Mouse (Mus musculus) cerebellum, adult 18-20 months (tissue): ENCODE results near the gene St6galnac3.

Source experiments
- DNase-seq, 2 experiments: peaks; one replicate each; pipeline ENCODE4 v3.0.0; 2021

The St6galnac3 gene

DNA sequence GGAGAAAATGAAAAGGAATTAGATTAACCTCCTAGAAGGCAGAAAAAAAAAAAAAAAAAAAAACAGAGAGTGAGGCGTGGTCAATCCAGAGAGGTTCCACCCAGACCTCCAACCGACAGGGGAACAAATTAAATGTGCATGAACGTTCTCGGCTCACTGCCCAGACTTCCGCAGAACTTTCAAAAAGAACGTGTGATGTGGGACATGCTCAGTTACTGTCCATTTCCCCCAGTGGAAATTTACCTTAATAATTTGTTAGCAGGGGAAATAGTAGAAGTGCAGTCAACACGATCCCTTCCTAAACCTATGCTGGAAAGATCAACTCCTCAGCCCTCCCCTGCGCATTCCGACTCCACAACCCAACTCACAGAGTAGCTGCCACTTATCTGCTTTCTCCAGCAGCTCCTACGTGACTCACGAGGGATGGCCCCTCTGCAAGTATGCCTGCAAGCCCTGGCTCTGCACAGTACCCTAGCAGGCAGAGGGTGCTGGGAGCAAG lies 35.1 kb downstream of the St6galnac3 start:
- DNase-seq: no peak

DNA sequence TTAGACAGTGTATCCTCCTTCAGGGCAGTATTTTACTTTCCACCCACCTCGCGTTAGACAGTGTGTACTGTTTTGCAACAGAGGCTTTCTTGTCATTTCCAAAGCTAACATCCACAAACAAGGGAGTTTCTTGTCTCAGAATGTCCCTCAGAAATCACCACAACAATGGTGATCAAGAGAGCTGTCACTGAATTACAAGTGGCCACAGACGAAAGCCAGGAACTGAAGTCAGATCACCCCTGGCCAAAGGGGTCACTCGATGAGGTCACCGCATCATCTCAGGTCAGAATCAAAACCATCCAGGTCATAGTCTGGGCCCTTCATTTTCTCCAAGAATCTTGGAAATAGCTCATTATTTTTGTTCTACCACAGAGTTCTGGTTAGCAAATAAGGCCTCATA lies 37.1 kb downstream of the St6galnac3 start:
- no peak for DNase-seq

DNA sequence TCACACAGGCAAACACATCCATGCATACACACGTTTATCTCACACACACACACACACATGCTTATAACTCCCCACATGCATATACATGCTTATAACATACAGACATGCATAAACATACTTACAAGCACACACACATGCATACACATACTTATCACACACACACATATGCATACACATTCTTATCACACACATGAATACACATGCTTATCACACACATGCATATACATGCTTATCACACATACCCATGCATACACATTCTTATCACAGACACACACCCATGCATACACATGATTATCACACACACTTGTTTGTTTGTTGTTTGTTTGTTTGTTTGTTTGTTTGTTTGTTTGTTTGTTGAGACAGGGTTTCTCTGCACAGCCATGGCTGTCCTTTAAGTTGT lies 40.1 kb downstream of the St6galnac3 start:
- DNase-seq: no peak

DNA sequence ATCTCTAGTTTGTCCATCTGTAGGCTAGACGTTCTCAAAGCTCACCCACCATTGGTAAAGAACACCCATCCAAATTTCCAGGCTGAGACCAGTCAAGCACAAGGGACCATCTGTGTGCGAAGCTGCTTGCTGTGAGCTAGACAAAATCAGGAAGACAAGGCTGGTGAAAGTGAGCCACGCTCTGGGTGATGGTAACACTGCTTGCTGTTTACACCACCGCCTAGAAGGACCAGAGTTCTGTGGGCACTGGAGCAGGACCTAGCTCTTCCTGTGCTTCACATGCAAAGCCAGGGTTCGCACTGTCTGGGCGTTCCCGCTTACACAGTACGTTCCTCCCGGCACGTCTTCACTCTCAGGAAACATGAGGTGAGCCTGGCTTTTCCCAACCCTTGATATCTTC lies 42.7 kb downstream of the St6galnac3 start:
- DNase-seq: peak; percentile 43 to 58

DNA sequence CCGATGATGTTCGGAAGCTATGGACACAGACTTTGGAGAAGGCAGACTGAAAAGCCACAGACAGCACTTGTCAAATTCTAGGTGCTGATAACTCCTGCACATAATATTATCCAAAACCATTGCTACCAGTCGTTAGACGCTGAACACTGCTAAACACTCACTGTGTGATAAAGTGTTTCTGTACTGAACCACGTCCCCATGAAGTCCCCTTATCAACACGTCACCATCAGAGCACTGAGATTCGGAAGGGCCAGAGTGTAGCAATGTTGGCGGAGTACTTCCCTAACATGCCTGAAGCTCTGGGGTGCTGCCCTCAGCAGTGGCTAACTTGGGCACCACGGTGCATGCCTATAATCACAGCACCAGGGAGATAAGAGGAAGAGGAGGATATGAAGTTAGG lies 43.3 kb downstream of the St6galnac3 start:
- no peak for DNase-seq

DNA sequence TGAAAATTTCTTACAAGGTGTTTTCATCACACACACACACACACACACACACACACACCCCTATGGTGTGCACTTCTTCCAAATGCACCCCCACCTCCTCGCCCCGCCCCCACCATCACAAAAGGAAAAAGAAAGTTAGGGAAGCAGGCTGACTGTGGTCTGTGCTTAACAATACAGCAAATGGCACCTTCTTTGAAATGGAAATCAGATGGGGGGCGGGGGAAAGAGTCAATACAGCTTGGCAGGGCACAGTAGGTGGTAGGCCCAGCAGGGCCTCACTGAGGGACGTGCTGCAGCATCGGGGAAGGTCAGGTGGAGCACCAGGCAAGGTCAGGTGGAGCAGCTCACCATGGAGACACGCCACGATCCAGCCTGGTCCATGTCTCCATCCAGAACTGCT lies 49.1 kb downstream of the St6galnac3 start:
- DNase-seq: no peak

DNA sequence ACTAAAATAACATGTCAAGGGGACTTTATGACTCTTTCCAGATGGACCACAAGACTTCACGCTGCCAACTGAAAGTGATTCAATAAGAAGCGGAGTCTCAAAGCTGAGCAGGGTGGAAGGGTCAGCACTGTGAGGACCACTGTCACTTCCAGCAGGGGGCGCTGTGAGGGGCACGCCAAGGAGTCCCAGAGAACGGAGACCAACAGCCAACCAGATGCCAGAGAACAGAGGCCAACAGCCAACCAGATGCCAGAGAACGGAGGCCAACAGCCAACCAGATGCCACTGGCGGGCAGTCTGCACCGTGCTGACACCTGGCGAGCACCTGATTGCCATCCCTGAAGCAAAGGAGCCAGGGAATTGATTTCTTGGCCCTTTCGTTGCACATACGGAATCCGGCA lies 49.9 kb downstream of the St6galnac3 start:
- DNase-seq: no peak

DNA sequence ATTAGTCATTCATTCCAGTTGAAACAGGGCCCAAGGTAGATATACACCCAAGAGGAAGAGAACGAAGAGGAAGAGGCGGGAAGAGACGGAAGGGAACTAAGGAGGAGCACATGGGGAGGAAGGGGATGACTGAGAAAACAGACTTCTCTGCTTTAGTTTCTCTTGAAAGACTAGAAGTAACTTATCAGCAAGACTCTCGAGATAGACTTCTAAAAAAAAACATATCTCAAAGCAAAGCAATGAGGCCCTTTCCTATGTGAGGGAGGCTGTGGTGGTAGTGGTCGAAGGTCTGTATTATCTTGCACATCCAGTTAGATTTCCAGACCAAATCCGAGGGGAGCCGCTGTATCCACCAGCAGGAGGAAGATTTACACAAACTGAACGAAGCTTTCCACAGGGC lies 50.6 kb downstream of the St6galnac3 start:
- DNase-seq: no peak

DNA sequence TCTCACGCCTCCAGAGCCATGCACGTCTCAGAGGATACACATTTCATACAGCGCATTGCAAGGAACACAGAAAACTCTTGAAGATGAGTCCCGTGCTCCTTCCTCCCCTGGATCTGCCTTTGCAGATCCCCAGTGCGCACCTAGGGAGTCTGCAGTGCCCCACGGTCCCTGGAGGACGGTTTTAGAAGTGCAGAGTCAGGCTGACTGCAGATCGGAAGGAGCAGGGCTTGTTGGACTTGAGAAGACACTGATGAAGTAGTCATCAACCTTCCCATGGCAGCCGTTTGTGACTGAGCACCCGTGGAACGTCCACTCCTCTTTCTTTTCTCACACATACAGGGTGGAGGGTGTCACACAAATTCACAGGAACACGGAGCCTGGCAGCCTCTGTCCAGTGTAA lies 51.5 kb downstream of the St6galnac3 start:
- DNase-seq: no peak

DNA sequence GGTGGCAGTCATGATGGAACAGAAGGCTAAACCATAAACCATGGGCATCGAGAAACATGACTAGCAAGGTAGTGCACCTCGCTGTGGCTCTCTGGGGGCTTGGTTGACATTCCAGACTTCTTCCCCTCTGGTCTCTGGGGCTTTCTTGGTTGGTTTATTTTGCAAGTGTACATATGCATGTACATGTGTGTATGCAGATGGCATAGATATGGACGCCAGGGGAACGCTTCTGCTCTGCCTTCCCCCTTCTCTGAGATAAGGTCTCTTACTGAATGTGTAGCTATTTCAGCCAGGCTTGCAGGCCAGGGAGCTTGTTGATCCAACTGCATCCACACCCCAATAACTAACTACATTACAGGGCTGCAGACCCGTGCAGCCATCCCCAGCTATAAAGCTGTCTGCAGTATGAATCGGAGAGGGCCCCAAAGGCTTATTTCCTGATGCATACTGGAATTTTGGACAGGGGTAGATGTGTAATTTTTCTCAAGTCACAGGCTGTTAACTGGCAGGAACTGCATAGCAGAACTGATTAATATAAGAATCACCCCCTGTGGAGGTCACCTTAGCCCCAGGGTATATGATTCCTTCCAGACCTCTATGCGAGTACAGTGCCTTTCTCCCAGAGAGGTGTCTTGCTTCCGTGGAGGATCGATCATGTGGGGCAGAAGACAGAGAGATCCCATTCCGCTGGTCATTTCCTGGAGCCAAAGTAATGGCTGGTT lies 53.9 kb downstream of the St6galnac3 start:
- DNase-seq: no peak

DNA sequence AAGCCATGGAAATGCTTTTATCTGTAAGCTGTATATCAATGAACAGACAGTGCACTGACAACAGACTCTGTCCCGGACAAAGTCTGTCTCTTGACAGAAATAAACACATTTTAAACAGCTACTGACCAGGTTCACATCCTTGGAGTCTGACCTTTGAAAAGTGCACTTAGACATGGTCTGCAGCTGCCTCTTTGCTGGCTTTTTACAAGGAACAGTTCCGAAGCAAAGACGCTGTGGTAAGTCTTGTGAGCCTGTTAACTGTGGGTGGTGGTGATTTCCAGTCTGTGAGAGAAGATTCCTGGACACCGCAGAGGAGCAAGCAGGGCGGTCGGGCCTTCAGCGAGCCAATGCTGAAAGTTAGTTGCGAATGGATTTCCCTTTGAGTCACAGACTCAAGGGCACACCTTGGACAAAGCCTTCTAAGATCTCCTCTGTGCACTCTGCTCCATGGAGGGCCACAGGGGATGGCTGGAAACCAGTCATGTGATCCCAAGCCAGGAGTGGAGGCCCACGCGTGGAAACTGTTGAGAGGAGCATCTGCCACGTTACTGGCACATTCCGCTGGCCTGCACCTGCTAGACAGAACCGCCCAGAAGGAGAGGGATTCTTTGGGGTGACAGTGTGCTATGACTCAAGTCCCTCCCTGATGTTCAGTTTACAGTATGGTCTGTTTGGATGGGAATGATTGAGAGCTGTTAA lies 55.1 kb downstream of the St6galnac3 start:
- no peak for DNase-seq

DNA sequence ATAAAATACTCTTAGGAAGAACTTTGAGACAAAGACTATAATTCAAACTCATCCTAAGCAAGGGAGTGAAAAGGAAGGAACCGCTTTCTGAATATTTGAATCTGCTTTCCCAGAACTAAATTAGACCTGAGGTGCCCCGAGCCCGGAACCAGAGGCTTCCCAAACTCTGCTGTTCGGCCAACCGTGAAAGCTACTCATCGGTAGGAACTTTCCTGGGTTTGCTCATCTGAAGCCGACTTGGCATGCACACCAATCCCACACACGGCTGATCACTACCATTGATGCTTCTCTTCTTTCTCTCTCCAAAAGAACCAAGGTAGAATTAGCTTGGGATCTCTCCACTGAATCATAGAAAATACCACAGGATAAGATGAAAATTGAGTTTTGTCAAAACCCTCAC lies 55.6 kb downstream of the St6galnac3 start:
- no peak for DNase-seq

DNA sequence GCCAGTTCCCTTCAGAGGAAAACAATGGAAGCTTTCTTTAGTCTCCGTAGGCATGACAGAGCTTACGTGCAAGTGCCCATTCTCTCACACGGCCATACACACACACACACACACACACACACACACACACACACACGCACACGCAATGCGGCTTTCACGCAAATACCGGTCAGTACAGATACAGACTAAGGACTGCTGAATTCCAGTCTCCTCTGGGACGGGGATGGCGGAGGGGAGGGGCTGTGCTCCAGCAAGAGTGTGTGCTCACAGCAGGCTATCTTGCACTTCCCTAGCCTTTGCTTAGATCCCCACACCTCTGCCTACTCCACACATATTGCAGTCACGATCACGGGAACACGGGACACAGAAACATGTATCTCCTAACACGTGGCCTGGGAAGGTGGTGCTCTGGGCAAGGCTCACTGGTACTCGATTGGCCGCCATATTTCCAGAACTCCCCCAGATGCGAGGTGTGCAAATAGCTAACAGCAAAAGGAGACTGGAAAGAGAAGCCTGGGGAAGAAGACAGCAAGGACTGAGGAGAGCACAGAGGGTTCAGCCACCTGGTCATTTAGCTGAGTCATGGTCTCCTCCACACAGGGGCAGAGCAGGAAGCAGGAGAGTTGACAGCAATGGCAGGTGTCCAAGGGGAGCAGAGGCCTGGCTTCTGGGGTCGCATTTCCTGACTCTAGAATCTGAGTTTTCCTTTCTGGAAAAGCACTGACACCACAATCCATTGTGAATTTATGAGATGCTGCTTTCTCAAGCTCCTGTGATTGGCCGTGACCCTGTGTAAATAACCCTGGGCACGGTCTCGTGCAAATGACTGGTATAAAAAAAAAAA lies 56.3 kb downstream of the St6galnac3 start:
- no peak for DNase-seq

DNA sequence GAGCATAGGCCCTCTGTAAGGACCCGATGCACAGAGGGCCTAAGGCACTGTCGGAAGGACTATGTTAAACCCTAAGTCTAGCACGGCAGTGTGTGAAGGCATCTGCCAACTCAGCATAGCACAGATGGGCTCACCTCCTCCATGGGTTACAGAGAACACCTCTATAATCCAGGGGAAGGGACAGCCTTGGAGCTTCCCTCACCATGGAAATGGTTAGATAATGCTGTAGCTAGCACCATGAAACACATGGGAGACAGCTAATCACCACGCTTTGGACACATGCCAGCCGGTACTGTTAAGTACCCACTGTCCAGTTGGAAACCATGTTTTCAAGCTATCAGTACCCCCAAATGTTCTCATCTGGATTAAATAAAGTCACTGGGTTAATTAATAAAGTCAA lies 60.3 kb downstream of the St6galnac3 start:
- peak in 1 of 2 experiments; percentile 13 for DNase-seq

DNA sequence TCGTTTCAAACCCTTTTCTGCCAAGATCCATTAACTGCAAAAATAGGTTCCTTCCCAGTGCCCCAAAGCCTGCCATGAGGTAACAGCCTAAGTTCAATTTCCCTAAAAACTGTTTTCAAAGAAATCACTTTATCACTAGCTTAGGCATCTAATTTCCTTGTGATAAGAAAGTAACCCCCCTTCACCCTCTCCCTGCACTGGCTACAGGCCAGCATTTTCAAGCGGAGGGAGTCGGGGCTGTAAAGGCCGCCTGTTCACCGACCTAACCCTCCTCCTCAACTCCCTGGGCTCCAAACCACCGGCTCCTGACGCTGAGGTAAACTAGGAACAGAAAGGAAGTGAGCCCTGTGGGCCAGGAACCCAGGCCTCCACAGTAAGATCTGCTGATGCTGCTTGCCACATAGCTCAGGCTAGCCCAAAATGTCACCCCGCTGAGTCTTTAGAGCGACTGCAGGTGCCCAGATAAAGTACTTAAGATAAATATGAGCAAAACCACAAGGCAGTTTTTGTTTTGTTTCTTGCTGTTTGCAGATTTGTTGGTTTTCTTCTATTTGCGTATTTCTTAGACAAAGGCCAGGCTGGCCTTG lies 61.0 kb downstream of the St6galnac3 start:
- DNase-seq: no peak

DNA sequence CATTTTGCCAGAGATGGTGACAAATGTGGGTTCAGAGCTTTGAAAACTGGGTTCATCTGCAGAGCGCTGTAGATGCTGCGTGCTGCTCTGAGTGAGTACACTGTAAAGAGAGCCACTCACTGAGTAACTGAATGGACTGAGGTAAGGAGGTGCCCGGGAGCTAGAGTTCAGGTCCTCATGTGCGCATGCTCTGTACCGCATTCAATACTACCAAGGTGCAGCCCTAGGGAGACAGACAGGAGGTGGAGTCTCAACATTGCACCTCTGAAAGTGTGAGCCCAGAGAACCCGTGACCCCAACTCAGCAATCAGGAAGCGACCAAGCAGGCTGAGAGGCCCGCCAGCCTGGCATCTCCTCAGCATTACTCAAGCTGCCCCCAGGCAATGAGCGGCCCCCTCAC lies 62.2 kb downstream of the St6galnac3 start:
- DNase-seq: no peak

DNA sequence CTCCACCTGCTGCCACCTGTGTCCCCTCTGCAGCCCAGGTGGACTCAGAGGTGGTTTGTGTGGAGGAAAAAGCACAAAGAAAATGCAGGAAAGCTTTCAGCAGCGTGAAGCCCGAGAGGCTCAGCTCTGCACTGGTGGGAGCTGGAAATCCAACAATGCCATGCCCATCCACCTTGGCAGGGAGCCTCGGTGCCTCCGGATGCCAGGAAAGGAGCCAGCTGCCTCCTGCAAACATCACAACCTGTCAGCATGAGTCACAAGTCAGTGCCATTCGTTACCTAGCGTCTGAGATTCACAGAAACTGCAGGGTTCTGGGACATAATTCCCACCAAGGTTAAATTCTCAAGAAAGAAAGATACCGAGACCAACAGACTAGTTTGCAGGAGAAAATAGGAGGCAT lies 63.0 kb downstream of the St6galnac3 start:
- DNase-seq: peak; percentile 89 to 91

DNA sequence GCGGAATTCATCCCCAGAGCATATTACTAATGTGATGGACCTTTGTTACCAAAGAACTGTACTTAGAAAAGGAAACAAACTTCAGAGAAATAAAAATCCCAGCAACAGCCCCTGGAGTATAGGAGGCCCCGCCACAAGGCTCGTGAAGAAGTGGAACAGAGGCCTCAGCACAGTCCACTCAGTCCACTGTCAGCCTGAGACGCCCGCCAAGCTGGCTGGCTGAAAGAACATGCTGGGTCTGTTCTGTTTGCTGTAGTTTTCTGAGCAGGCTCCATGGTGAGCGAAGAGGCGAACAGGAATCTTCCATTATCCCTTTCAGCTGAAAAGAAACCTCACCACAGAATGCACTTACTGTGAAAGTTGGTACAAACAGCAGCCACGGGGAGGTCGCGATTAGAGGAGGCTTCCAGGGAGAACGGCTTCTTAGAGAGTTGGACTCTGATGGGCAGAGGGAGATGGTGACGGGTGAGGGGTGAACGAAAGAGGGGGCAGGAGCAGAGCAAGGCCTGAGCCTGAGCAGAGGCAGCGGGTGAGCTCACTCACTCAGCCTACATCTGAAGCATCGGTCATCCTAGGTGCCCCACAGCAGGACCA lies 65.3 kb downstream of the St6galnac3 start:
- no peak for DNase-seq

DNA sequence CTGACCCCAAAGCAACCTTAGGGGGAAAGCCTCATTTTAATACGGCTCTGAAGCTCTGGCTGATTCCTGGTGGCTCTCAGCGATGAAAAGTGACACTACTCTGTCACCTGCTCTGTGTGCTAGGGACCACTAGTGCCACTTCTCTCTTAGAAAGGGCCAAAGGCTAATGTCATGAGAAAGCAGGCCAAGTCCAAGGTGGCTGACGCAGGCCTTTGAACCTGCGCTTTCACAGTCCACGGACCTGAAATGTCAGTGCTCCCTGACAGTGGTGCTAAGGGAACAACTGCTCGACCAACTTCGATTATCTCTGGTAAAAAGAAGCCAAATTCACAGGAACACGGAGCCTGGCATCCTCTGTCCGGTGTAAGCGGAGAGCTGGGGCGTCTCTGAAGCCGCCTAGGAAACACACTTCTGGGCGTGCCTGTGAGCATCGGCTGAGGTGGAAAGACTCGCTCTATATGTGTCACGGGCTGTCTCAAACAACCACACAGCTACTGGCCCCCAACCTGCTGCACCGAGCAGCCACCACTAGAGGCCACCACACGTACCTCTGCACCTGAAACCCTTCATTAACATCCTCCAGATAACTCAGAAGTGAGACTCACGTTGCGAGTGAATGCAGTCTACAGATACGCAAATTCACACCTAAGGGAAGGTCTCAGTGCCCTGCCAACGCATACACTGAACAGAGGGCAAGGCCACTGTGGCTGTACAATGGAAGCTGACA lies 66.8 kb downstream of the St6galnac3 start:
- DNase-seq: peak; percentile 60

DNA sequence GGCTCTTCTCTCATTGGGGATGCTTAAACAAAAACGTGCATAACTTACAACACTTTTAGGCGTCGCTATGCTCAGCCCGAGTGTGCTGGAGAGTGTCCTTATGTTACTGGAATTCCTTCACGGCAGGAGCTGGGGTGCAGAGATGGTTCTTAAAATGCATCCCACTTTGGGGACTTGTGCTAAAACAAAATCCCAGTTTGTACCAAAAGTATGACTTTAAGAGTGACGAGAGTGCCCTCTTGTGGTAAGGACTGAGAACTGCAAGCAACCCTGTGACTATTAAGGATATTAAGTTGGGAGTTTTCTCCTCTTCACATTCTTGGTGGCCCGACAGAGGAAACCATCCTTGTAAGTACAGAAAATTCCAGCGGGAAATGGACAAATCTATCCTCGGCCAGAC lies 69.9 kb downstream of the St6galnac3 start:
- peak; percentile 61 to 65 for DNase-seq

DNA sequence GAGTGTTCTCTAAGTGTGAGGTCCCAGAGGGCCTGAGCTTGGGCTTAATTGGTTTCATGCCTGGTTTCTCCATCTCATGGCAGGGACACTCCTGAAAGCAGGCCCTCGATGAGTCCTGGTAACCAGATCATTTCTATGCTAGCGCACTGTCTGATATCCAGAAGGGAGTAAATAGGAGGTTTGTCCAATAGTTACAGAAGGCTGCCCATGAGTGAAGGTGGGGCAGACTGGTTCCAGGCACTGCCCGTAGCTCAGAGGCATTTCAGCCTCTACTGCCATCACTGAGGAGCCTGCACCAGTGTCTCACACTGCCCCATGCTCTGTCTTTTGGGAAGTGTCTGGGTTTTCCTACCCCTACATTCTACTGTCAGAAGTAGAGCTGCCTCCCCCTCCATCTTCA lies 72.1 kb downstream of the St6galnac3 start:
- DNase-seq: no peak

DNA sequence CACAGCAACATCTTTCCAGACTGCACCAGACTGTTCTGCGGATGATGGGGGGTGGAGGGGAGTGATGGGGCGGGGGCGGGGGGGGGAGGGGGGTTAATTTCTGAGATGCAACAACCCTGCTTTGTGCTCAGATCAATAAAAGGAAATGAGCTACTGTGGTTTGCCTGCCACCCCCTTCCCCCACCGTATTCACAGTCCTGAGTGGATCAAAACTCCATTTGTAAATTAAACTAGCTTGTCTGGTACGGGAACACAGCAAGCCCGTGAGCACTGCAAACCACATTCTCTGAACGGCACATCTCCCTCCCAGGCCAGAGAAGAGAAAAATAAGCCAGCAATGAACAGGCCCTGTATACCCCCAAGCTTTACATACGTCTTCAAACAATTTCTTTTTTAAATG lies 76.3 kb downstream of the St6galnac3 start:
- no peak for DNase-seq
